Mouse (Mus musculus) forebrain, embryonic 10.5 days (tissue): ENCODE measurements around the gene Fcgr4. TPM values are rescaled to one million over a fixed set of nuclear protein-coding genes. Genes with fewer than 3 reads are reported as not detected.

ENCODE experiments used
- DNase-seq: peaks from one replicate; pipeline ENCODE4 v3.0.0-alpha.2; 2017; ENCODE audit warnings: low spot score; ENCODE audit errors: extremely low spot score
- H3K27ac ChIP-seq: fragments of 300-500 bp; sonication (generic); 2 replicates; pipeline ENCODE4 v1.5.1; 2016; ENCODE audit warnings: mild to moderate bottlenecking
- H3K27me3 ChIP-seq: fragments of 300-500 bp; sonication (generic); 2 replicates; pipeline ENCODE4 v1.6.1; 2016; ENCODE audit warnings: mild to moderate bottlenecking; ENCODE audit not compliant: poor library complexity, severe bottlenecking
- H3K36me3 ChIP-seq: fragments of 300-500 bp; sonication (generic); replicated peaks from 2 replicates; pipeline ENCODE4 v1.6.1; 2016; ENCODE audit warnings: mild to moderate bottlenecking, moderate library complexity
- H3K4me1 ChIP-seq: fragments of 300-500 bp; sonication (generic); 2 replicates; pipeline ENCODE4 v1.6.1; 2016
- H3K4me3 ChIP-seq: fragments of 300-500 bp; sonication (generic); 2 replicates; pipeline ENCODE4 v1.5.1; 2016; ENCODE audit warnings: mild to moderate bottlenecking, moderate library complexity
- H3K9me3 ChIP-seq: fragments of 300-500 bp; sonication (generic); 2 replicates; pipeline ENCODE4 v1.6.1; 2016; ENCODE audit warnings: mild to moderate bottlenecking, moderate library complexity
- WGBS: fragments of 180-500 bp; shearing (Covaris S2); methylation state at CpG from one replicate; pipeline ENCODE4 v1.1.7; 2016; 5-methylcytosine and 5-hydroxymethylcytosine counted together
- polyA plus RNA-seq: library from polyadenylated mRNA; unstranded; fragments of >200 nt; fragmentation: Nextera tagmentation; extraction: Ambion mirVana; gene quantifications from 2 replicates; pipeline ENCODE4 v1.2.1, GENCODE M21; 2016

Fcgr4 gene
- polyA plus RNA-seq, 1 experiment from 2014 or later: 0.11 TPM

- Histone ChIP-seq H3K9me3 (no peaks in the 10 kb centered on the region), H3K27ac (no peak overlapping the region), H3K36me3 (no peaks in the 10 kb centered on the region), H3K4me3 (no peak overlapping the region), H3K27me3 (no peaks in the 10 kb centered on the region), H3K4me1 (0 out of 2 replicates have a peak, but pooled peaks cover 3% of the 10 kb centered on the region)
- no peak for DNase-seq
- 52% methylated on average over 6 of the region's 6 CpGs for WGBS
These were observed 1.1 kb upstream of the Fcgr4 start for GRCm38 (mm10) chr1:171017468-171018158.

GRCm38 (mm10) chr1:171019311-171019950 is 711 bp downstream of the Fcgr4 start:
- Histone ChIP-seq H3K9me3 (no peaks in the 10 kb centered on the region), H3K36me3 (no peaks in the 10 kb centered on the region), H3K27me3 (no peaks in the 10 kb centered on the region), H3K4me1 (0 out of 2 replicates have a peak, but pooled peaks cover 3% of the 10 kb centered on the region), H3K27ac (no peak overlapping the region), H3K4me3 (no peak overlapping the region)
- 85% methylated on average over 7 of the region's 7 CpGs for WGBS
- DNase-seq: no peak

DNA sequence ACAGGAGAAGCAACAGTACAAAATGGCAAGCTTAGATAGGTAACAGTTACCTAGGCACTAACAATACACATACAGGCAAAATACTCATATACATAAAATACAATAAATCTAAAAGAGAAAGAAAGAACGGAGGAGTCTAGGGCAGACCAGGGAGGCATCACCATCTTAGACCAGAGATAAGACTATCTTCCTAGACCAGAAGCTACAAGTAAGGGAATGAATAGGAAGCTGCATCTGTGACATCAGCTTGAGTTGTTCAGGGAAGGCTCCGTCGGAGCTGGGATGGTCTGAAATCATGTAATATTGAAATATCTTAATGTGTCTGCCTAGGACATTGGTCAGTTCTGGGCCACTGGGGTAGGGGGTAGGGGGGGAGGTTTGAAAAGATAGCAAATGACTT is 13.0 kb downstream of the Fcgr4 start:
- Histone ChIP-seq H3K4me1 (peaks cover 34% of the 10 kb centered on the region), H3K36me3 (no peaks in the 10 kb centered on the region), H3K9me3 (no peaks in the 10 kb centered on the region), H3K4me3 (no peak overlapping the region), H3K27ac (no peak overlapping the region), H3K27me3 (peaks cover 71% of the 10 kb centered on the region)
- WGBS: 96% methylated on average over 3 of the region's 3 CpGs
- no peak for DNase-seq

DNA sequence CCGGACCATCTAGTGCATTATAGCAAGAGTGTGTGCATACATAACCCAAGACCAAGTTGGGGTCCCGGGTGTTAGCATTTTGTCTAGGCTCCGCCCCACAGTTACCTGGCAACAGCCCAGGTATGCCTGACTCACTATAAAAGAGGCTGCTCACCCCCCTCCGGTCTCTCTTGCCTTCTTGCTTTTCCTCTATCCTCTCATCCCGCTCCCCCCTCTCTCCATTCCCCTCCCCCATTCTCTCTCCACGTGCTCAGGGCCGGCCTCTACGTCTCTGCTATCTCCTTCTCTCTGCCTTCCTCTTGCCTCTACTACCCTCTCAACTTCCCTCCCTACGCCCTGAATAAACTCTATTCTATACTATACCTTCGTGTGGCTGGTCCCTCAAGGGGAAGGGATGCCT is 14.0 kb downstream of the Fcgr4 start:
- Histone ChIP-seq H3K27ac (no peak overlapping the region), H3K4me3 (peak overlapping the region; percentile 66), H3K4me1 (peaks cover 34% of the 10 kb centered on the region), H3K36me3 (no peaks in the 10 kb centered on the region), H3K9me3 (no peaks in the 10 kb centered on the region), H3K27me3 (peaks cover 71% of the 10 kb centered on the region)
- DNase-seq: no peak
- 6% methylated on average over 10 of the region's 10 CpGs for WGBS

DNA sequence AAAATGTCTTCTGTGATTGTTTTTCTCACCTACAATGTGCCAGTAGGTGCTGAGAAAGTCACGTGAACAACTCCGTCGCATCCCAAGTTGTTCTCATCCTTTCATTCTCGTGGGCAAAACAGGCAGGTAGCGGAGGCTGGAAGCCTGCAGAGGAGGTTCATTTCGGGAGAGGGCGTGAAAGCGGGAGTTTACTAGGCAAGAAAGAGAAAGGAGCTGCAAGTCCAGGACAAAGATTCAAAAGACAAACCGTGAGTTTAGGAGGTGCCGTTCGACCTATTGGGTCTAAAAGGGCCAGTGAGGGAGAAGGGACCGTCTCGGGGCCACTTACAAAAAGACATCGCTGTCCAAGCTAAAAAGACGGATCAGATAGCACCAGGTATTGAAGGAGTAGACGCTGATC is 14.5 kb downstream of the Fcgr4 start:
- Histone ChIP-seq H3K4me1 (peaks cover 34% of the 10 kb centered on the region), H3K4me3 (peak overlapping the region; percentile 66), H3K36me3 (no peaks in the 10 kb centered on the region), H3K9me3 (no peaks in the 10 kb centered on the region), H3K27me3 (peaks cover 71% of the 10 kb centered on the region), H3K27ac (peak overlapping the region; percentile 36; the same call in 1 of the 2 replicates)
- WGBS: under 1% methylated on average over 16 of the region's 16 CpGs
- peak; percentile 52 for DNase-seq

GRCm38 (mm10) chr1:171033756-171034155 is 15.0 kb downstream of the Fcgr4 start:
- H3K4me1 ChIP-seq: peaks cover 34% of the 10 kb centered on the region
- under 1% methylated on average over 20 of the region's 20 CpGs for WGBS
- H3K36me3 ChIP-seq: no peaks in the 10 kb centered on the region
- no peak overlapping the region for H3K27ac ChIP-seq
- H3K9me3 ChIP-seq: no peaks in the 10 kb centered on the region
- peak overlapping the region; percentile 66 for H3K4me3 ChIP-seq
- H3K27me3 ChIP-seq: peaks cover 71% of the 10 kb centered on the region
- DNase-seq: peak; percentile 89

GRCm38 (mm10) chr1:171034201-171034600 is 15.5 kb downstream of the Fcgr4 start:
- no peak for DNase-seq
- WGBS: 6% methylated on average over 11 of the region's 11 CpGs
- peaks cover 69% of the 10 kb centered on the region for H3K27me3 ChIP-seq
- H3K27ac ChIP-seq: no peak overlapping the region
- peak overlapping the region; percentile 66 for H3K4me3 ChIP-seq
- peaks cover 34% of the 10 kb centered on the region for H3K4me1 ChIP-seq
- no peaks in the 10 kb centered on the region for H3K36me3 ChIP-seq
- no peaks in the 10 kb centered on the region for H3K9me3 ChIP-seq

DNA sequence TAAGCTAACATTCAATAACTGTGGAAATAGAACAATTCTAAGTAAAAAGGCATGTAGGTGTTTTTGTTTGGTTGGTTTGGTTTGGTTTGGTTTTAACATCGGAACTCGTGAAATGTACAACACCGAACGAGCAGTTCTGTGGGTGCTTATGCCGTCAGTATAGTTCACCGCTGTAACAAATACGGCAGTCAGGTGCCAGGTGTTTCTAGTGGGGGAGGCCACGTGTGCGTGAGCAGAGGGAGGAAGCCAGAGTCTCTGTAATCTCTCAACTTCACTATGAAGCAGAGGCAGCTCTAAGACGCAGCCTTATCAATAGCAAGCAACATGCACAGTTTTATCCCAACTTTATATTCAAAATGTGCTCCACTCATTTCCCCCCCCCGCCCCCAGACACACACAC is 16.9 kb downstream of the Fcgr4 start:
- Histone ChIP-seq H3K4me1 (peaks cover 34% of the 10 kb centered on the region), H3K36me3 (no peaks in the 10 kb centered on the region), H3K9me3 (no peaks in the 10 kb centered on the region), H3K4me3 (peak overlapping the region; percentile 66), H3K27me3 (peaks cover 63% of the 10 kb centered on the region), H3K27ac (no peak overlapping the region)
- WGBS: 58% methylated on average over 11 of the region's 11 CpGs
- DNase-seq: no peak

DNA sequence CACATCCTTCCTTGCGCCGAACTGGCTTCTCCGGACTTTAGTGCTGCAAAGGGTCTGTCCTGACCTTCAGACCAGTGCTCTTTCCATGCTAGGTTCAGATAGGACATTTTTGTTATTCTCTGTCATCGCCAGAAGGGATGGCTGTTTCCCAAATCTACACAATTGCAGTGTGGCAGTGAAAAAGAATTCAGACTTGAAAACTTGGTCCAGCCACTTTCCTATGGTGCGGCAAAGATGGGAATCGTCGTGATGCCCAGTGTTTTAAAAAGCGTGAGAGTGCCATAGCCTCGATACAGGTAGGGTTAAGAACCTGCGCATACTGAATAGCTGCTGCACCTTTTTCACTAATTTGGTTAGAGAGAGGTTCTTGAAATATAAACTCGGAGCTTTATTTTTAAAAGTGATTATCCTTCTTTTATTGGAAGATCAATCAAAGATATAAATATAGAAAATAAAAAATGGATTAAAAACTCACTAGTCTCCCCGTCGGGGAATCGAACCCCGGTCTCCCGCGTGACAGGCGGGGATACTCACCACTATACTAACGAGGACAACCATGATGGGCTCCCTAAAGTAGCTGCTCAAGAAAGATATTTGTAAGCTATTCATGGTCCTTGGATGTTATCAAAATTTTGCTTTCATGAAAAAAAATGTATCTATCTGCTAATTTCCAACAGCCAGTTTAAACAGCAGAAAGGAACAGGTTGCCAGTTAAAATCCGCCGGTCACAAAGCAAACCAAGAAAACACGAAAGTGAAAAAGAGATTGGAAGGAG is 18.0 kb downstream of the Fcgr4 start:
- WGBS: 3% methylated on average over 22 of the region's 22 CpGs
- H3K36me3 ChIP-seq: no peaks in the 10 kb centered on the region
- H3K4me1 ChIP-seq: peaks cover 34% of the 10 kb centered on the region
- no peak overlapping the region for H3K27ac ChIP-seq
- H3K9me3 ChIP-seq: no peaks in the 10 kb centered on the region
- DNase-seq: peak; percentile 52
- H3K4me3 ChIP-seq: peak overlapping the region; percentile 85
- H3K27me3 ChIP-seq: peaks cover 51% of the 10 kb centered on the region

GRCm38 (mm10) chr1:171037861-171038721 is 19.4 kb downstream of the Fcgr4 start:
- WGBS: under 1% methylated on average over 47 of the region's 47 CpGs
- peaks cover 27% of the 10 kb centered on the region for H3K4me1 ChIP-seq
- H3K27ac ChIP-seq: peak overlapping the region; percentile 85
- H3K4me3 ChIP-seq: peak overlapping the region; percentile 85
- DNase-seq: peak; percentile 90
- no peaks in the 10 kb centered on the region for H3K9me3 ChIP-seq
- H3K36me3 ChIP-seq: no peaks in the 10 kb centered on the region
- H3K27me3 ChIP-seq: peaks cover 38% of the 10 kb centered on the region

DNA sequence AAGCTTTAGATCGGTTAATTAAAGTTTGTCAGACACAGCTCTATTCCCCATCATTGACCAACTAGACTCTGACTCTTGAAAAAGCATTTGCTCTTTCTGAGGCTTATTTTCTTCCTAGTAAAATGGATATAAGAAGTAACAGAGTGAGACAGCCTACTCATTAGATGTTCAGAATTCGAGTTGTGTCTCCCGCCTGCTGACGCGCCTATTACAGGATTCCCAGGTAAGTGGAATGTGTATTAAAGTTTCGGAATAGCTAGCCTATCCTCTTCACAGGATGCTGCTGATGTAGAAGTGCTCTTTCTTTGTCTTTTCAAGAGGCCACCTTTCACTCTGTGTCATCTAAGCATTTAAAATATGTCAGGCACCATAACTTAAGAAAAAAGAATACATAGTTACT is 20.4 kb downstream of the Fcgr4 start:
- Histone ChIP-seq H3K27me3 (peaks cover 33% of the 10 kb centered on the region), H3K9me3 (no peaks in the 10 kb centered on the region), H3K36me3 (no peaks in the 10 kb centered on the region), H3K4me3 (peak overlapping the region; percentile 85; the same call in 1 of the 2 replicates), H3K27ac (no peak overlapping the region), H3K4me1 (peaks cover 24% of the 10 kb centered on the region)
- DNase-seq: no peak
- WGBS: 70% methylated on average over 6 of the region's 6 CpGs

- H3K27me3 ChIP-seq: peaks cover 26% of the 10 kb centered on the region
- no peak overlapping the region for H3K4me3 ChIP-seq
- H3K36me3 ChIP-seq: no peaks in the 10 kb centered on the region
- no peaks in the 10 kb centered on the region for H3K9me3 ChIP-seq
- 91% methylated on average over 7 of the region's 7 CpGs for WGBS
- DNase-seq: no peak
- peaks cover 16% of the 10 kb centered on the region for H3K4me1 ChIP-seq
- no peak overlapping the region for H3K27ac ChIP-seq
These were observed 21.2 kb downstream of the Fcgr4 start for GRCm38 (mm10) chr1:171039880-171040279.
